Mouse (Mus musculus) kidney, adult 2 months (tissue): ENCODE measurements at regions not wholly inside any gene's neighbourhood (a gene's known extent, or its start where the extent isn't known, plus 50 kb on each side); places are given as distances from the start of the nearest gene placed in this dataset.

ENCODE experiments used
- DNase-seq: peaks from one replicate; pipeline ENCODE4 v3.0.0; 2021
- H3K27ac ChIP-seq: fragments of 200-500 bp; 2 replicates; pipeline ENCODE4 v1.5.1; 2012; ENCODE audit warnings: low read depth, low read length, control low read depth, inconsistent platforms; ENCODE audit not compliant: insufficient read depth
- H3K27me3 ChIP-seq: fragments of 200-500 bp; replicated peaks from 2 replicates; pipeline ENCODE4 v1.6.1; 2012; ENCODE audit warnings: mild to moderate bottlenecking, moderate library complexity, low read length, inconsistent platforms; ENCODE audit not compliant: control insufficient read depth, insufficient read depth
- H3K36me3 ChIP-seq: fragments of 200-500 bp; 2 replicates; pipeline ENCODE4 v1.6.1; 2012; ENCODE audit warnings: mild to moderate bottlenecking, moderate library complexity, low read length, inconsistent platforms; ENCODE audit not compliant: control insufficient read depth, insufficient read depth
- H3K4me1 ChIP-seq: fragments of 200-500 bp; 2 replicates; pipeline ENCODE4 v1.6.1; 2011; ENCODE audit warnings: low read length; ENCODE audit not compliant: control insufficient read depth, insufficient read depth
- H3K4me3 ChIP-seq: fragments of 200-500 bp; 2 replicates; pipeline ENCODE4 v1.5.1; 2011; ENCODE audit warnings: mild to moderate bottlenecking, low read depth, low read length, control low read depth; ENCODE audit not compliant: insufficient read depth
- CTCF ChIP-seq: fragments of 200-500 bp; conservative IDR thresholded peaks from 2 replicates; pipeline ENCODE4 v1.5.1; 2011; ENCODE audit warnings: low read depth, mild to moderate bottlenecking, control low read depth, low read length, moderate library complexity, mixed read lengths; ENCODE audit not compliant: insufficient read depth, insufficient read length
- POLR2A ChIP-seq: fragments of 200-500 bp; IDR thresholded peaks from one replicate; pipeline ENCODE4 v1.6.1; 2011; ENCODE audit warnings: low read depth, low read length, control low read depth
- WGBS: fragments of 180-500 bp; shearing (Covaris S2); methylation state at CpG from one replicate; pipeline ENCODE4 v1.1.7; 2018; 5-methylcytosine and 5-hydroxymethylcytosine counted together

DNA sequence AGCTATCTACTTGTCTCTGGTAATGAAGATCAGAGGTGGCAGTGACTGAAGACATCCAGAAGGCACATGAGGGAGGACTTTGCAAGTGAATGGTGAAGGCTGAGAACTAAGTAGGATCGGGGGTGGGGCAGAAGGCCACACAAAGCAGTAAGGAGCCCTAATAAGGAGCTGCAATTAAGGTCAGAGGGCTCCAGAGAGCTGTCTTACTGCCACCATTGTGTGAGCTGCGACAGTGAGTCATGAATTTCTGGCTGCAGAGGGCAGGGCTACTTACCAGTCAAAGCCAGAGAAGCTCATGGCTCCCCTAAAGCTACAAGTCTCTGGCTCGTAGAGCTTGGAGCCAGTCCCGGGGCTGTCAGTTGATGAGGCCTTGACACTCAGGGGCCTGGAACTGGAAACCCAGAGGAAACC is 172.1 kb downstream of the Shq1 start:
- Histone ChIP-seq H3K4me1 (no peaks in the 10 kb centered on the region), H3K36me3 (no peaks in the 10 kb centered on the region), H3K4me3 (no peak overlapping the region), H3K27me3 (no peaks in the 10 kb centered on the region), H3K27ac (no peak overlapping the region)
- WGBS = 63% methylated on average over 4 of the region's 4 CpGs
- DNase-seq = no peak
- TF ChIP-seq CTCF (no peak), POLR2A (no peak)

GRCm38 (mm10) chr6:100498126-100498525 is 172.8 kb downstream of the Shq1 start:
- Histone ChIP-seq H3K27me3 (no peaks in the 10 kb centered on the region), H3K4me3 (no peak overlapping the region), H3K36me3 (no peaks in the 10 kb centered on the region), H3K4me1 (no peaks in the 10 kb centered on the region), H3K27ac (no peak overlapping the region)
- WGBS = 76% methylated on average over 2 of the region's 2 CpGs
- no peak for TF ChIP-seq POLR2A
- TF ChIP-seq CTCF = no peak
- no peak for DNase-seq

DNA sequence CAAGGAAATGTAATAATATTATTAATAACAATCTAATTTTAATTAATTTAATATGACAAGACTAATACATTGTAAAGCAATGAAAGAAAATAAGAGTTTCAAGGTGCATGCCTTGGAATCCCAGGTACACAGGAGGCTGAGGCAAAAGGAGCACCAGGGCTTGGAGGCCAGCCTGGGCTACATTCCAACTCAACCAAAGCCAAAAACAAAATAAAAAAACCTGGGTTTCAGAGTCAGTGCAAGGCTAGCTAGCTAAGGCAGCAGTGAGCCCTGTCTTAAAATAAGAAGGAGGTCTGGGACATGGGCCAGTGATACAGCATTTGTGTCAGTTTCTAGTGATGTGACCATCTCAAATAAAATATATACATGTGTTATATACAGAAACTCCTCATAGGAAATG is 174.8 kb downstream of the Shq1 start:
- Histone ChIP-seq H3K27me3 (no peaks in the 10 kb centered on the region), H3K36me3 (no peaks in the 10 kb centered on the region), H3K4me3 (no peak overlapping the region), H3K27ac (no peak overlapping the region), H3K4me1 (no peaks in the 10 kb centered on the region)
- no peak for DNase-seq
- TF ChIP-seq POLR2A = no peak
- TF ChIP-seq CTCF = no peak

GRCm38 (mm10) chr6:100495131-100495530 is 175.8 kb downstream of the Shq1 start:
- H3K27ac ChIP-seq = no peak overlapping the region
- WGBS = 71% methylated on average over 12 of the region's 12 CpGs
- H3K36me3 ChIP-seq = no peaks in the 10 kb centered on the region
- DNase-seq = peak; percentile 40
- H3K27me3 ChIP-seq = no peaks in the 10 kb centered on the region
- no peaks in the 10 kb centered on the region for H3K4me1 ChIP-seq
- TF ChIP-seq POLR2A (no peak), CTCF (no peak)
- H3K4me3 ChIP-seq = no peak overlapping the region

DNA sequence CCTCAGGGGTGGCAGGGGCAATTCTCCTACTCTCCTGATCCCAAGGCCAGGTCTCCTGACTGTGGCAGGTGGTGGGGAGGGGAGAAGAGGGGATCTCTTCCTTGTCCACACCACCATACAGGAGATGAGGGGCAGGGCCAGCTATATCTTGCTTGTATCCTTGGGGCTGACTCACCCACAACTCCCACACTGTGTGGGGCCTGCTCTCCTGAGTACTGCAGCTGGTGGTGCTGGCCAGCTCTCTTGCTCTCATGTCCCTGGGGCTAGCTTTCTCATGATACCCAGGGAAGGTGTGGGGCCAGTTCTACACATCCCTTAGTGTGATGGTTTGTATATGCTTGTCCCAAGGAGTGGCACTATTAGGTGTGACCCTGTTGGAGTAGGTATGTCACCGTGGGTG is 177.4 kb downstream of the Shq1 start:
- no peaks in the 10 kb centered on the region for H3K4me1 ChIP-seq
- WGBS = 55% methylated on average over 1 of the region's 1 CpGs
- H3K27ac ChIP-seq = no peak overlapping the region
- H3K4me3 ChIP-seq = no peak overlapping the region
- no peaks in the 10 kb centered on the region for H3K27me3 ChIP-seq
- no peaks in the 10 kb centered on the region for H3K36me3 ChIP-seq
- TF ChIP-seq CTCF (no peak), POLR2A (no peak)
- DNase-seq = no peak

DNA sequence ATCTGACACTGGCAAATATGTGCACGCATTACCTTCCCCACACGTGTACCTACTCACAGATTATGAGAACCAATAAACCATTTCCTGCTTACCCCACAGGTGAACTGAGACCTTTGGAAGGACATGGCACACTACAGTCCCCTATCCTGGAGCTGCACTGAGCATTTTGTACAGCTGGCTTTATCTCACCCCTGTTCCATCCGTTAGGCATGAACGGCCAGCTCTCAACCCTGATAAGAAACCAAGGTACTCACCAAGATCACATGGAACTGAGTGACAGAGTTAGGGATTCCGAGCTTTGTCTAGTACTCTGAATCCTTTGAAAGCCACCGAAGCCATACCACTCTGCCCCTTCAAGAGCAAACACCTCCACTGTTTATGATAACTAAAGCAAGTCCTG is 179.1 kb downstream of the Shq1 start:
- DNase-seq = no peak
- Histone ChIP-seq H3K4me1 (no peaks in the 10 kb centered on the region), H3K36me3 (no peaks in the 10 kb centered on the region), H3K27ac (no peak overlapping the region), H3K4me3 (no peak overlapping the region), H3K27me3 (no peaks in the 10 kb centered on the region)
- TF ChIP-seq CTCF = no peak
- 90% methylated on average over 6 of the region's 6 CpGs for WGBS

- no peaks in the 10 kb centered on the region for H3K4me1 ChIP-seq
- TF ChIP-seq POLR2A (no peak), CTCF (no peak)
- 94% methylated on average over 7 of the region's 7 CpGs for WGBS
- no peak overlapping the region for H3K27ac ChIP-seq
- H3K27me3 ChIP-seq = no peaks in the 10 kb centered on the region
- H3K36me3 ChIP-seq = no peaks in the 10 kb centered on the region
- DNase-seq = no peak
- H3K4me3 ChIP-seq = no peak overlapping the region
These were observed 179.8 kb downstream of the Shq1 start for GRCm38 (mm10) chr6:100490920-100491712.
